Mouse (Mus musculus): ENCODE data around the gene Zhx3. TPM values are rescaled to one million over a fixed set of nuclear protein-coding genes. Genes with fewer than 3 reads are reported as not detected.

Zhx3 gene
- total RNA-seq, 2 experiments from 2014 or later: 3.9 to 16.5 TPM

Other genes starting within 250 kb of the Zhx3 start
- 85.0 and 98.9 TPM in 2 replicates for gene Top1, start 227.1 kb downstream of the Zhx3 start, total RNA-seq (2014; fragmentation: Nextera tagmentation)
- 154 and 157 TPM in 2 replicates for gene Top1, start 227.1 kb downstream of the Zhx3 start, total RNA-seq (2017)
- gene Plcg1, start 141.7 kb downstream of the Zhx3 start, total RNA-seq (2014; fragmentation: Nextera tagmentation): 22.9 and 27.0 TPM in 2 replicates
- 16.5 and 17.8 TPM in 2 replicates for gene Plcg1, start 141.7 kb downstream of the Zhx3 start, total RNA-seq (2017)
- not detected in 2 replicates for gene Lpin3, start 7.7 kb upstream of the Zhx3 start, total RNA-seq (2014; fragmentation: Nextera tagmentation)
- not detected in 2 replicates for gene Lpin3, start 7.7 kb upstream of the Zhx3 start, total RNA-seq (2017)
- not detected in 2 replicates for gene Emilin3, start 39.3 kb upstream of the Zhx3 start, total RNA-seq (2014; fragmentation: Nextera tagmentation)
- not detected in 2 replicates for gene Emilin3, start 39.3 kb upstream of the Zhx3 start, total RNA-seq (2017)
- 44.7 and 61.1 TPM in 2 replicates for gene Chd6, start 236.1 kb upstream of the Zhx3 start, total RNA-seq (2014; fragmentation: Nextera tagmentation)
- 29.9 and 31.9 TPM in 2 replicates for gene Chd6, start 236.1 kb upstream of the Zhx3 start, total RNA-seq (2017)